Comparison of ENCODE assay signal across 1 mouse cellular context in the genomic region with DNA sequence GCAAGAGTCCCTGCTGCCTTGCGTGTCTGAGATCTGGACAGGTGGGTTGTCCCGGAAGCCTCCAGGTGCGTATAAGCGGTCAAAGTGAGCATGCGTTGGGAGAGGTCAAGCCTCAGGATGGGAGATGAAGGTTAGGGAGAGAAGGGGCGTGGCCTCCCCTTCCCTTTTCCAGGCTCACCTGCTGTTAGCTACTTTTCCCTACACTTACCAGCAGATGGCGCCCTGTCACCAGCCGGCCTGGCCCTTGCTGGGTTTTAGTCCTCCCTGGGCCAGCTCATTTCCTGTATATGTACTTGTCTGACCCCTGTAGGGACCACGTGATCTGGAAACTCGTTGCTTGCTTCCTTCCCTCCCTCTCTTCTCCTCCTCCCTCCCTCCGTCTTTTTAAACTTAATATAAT.
TF ChIP-seq lines count a peak whose summit lies in the region.

No protein-coding gene starts in this region.

TF ChIP-seq in CH12.LX, 34 proteins besides CTCF, POLR2A, EP300 and RAD21 (continued from another document):
- no peak for TF ChIP-seq JUN (IDR thresholded peaks at IDR 0.05; ENCODE audit: insufficient read depth, low read depth, low read length)
- TF ChIP-seq IRF4 (IDR thresholded peaks at IDR 0.05; ENCODE audit: low read depth, low read length): 0 out of 2 replicates have a peak, but pooled peaks have one; percentile 49
- no peak for TF ChIP-seq E2F4 (IDR thresholded peaks at IDR 0.05; ENCODE audit: insufficient replicate concordance, low read depth, low read length)
- peak; percentile 91 for TF ChIP-seq MAX (IDR thresholded peaks at IDR 0.05; ENCODE audit: low read length)
- 0 out of 2 replicates have a peak, but pooled peaks have one; percentile 50 for TF ChIP-seq NELFE (IDR thresholded peaks at IDR 0.05; ENCODE audit: low read depth, low read length)
- TF ChIP-seq BHLHE40 (IDR thresholded peaks at IDR 0.05; ENCODE audit: low read depth, low read length): 0 out of 2 replicates have a peak, but pooled peaks have one; percentile 39
- TF ChIP-seq POLR2AphosphoS2 (IDR thresholded peaks at IDR 0.05; ENCODE audit: low read depth, low read length): no peak
- TF ChIP-seq KAT2A (IDR thresholded peaks at IDR 0.05; ENCODE audit: insufficient replicate concordance, low read length): no peak
- no peak for TF ChIP-seq ZKSCAN1 (IDR thresholded peaks at IDR 0.05; ENCODE audit: borderline replicate concordance, low read depth, low read length)
- TF ChIP-seq USF2 (conservative IDR thresholded peaks at IDR 0.05; ENCODE audit: low read depth, low read length): peak; percentile 84
- peak; percentile 76; the same call in 1 of the 2 replicates for TF ChIP-seq MYC (IDR thresholded peaks at IDR 0.05; ENCODE audit: low read depth, low read length)
- TF ChIP-seq CHD1 (IDR thresholded peaks at IDR 0.05; ENCODE audit: low read depth, low read length): no peak
- no peak for TF ChIP-seq ZMIZ1 (IDR thresholded peaks at IDR 0.05; ENCODE audit: low read depth, low read length)
- TF ChIP-seq MAZ (IDR thresholded peaks at IDR 0.05; ENCODE audit: low read depth, low read length): no peak
- no peak for TF ChIP-seq GABPA (IDR thresholded peaks at IDR 0.05; ENCODE audit: insufficient replicate concordance, low read depth, low read length)
- TF ChIP-seq RCOR1 (conservative IDR thresholded peaks at IDR 0.05; ENCODE audit: low read depth, low read length): no peak
- no peak; the same call in 1 of the 2 replicates for TF ChIP-seq JUND (conservative IDR thresholded peaks at IDR 0.05; ENCODE audit: low read depth, low read length)
- no peak for TF ChIP-seq PAX5 (IDR thresholded peaks at IDR 0.05; ENCODE audit: low read length)
- peak; percentile 85 for TF ChIP-seq USF1 (IDR thresholded peaks at IDR 0.05; ENCODE audit: low read depth, low read length)
- TF ChIP-seq ZNF384 (IDR thresholded peaks at IDR 0.05; ENCODE audit: low read depth, low read length): no peak
- TF ChIP-seq HCFC1 (IDR thresholded peaks at IDR 0.05; ENCODE audit: low read depth, low read length): peak; percentile 31
- no peak for TF ChIP-seq CHD2 (IDR thresholded peaks at IDR 0.05; ENCODE audit: low read length)
- peak; percentile 84 for TF ChIP-seq ELF1 (IDR thresholded peaks at IDR 0.05; ENCODE audit: low read depth, low read length)
- TF ChIP-seq TCF12 (IDR thresholded peaks at IDR 0.05; ENCODE audit: low read depth, low read length): 0 out of 2 replicates have a peak, but pooled peaks have one; percentile 35
- TF ChIP-seq MXI1 (IDR thresholded peaks at IDR 0.05; ENCODE audit: low read depth, low read length): 0 out of 2 replicates have a peak, but pooled peaks have one; percentile 25
- TF ChIP-seq SMC3 (IDR thresholded peaks at IDR 0.05; ENCODE audit: low read depth, low read length): peak; percentile 88
- no peak for TF ChIP-seq MAFK (IDR thresholded peaks at IDR 0.05; ENCODE audit: insufficient replicate concordance, low read length)
- TF ChIP-seq ZC3H11A (IDR thresholded peaks at IDR 0.05; ENCODE audit: low read depth, low read length): peak; percentile 51; the same call in 1 of the 2 replicates
TF ChIP-seq in CH12.LX: peak in this region for 16.
